Mouse (Mus musculus): ENCODE measurements around the gene Gm17428. TPM values are rescaled to one million over a fixed set of nuclear protein-coding genes. Genes with fewer than 3 reads are reported as not detected.

Gene Gm17428
- polyA plus RNA-seq, 1 experiment from 2014 or later: not detected

DNA sequence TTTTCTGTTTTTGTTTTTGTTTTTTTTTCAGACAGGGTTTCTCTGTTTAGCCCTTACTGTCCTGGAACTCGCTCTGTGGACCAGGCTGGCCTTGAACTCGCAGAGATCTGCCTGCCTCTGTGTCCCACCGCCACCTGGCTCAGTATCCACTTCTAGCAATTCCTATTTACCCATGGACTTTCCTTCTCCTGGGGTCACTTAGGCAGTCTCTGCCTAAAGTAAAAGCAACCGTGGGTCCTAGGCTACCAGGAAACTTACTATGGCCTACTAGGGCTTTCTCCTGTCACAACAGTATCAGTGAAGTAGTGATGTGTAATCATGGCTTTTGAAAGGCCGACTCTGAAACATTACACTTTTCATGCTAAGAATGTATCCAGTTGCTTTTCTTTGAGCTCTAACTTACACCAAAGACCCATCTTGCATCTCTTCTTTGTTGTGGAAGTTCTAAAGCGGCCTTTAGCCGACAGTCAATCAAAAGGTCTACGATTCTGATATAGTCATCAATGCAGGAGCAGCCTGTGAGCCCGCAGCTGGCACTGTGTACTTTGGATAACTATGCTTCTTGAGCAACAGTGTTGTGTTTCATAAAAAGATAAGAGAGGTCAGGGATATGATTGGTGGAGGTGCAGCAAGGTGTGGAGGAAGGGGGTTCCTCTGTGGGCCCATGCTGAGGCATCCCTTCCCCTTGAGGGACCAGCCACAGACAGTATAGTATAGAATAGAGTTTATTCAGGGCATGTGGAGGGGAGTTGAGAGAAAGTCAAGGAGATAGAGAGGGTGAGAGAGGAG lies 30.6 kb downstream of the Gm17428 start:
- no peaks in the 10 kb centered on the region for H3K9me3 ChIP-seq
- no peaks in the 10 kb centered on the region for H3K36me3 ChIP-seq
- 88% methylated on average over 9 of the region's 9 CpGs for WGBS
- no peak overlapping the region for H3K4me3 ChIP-seq
- H3K27me3 ChIP-seq (ENCODE audit: insufficient read depth, poor library complexity, severe bottlenecking): peaks cover 9% of the 10 kb centered on the region; the same call in 1 of the 2 replicates
- peak overlapping the region; percentile 69; the same call in 1 of the 2 replicates for H3K27ac ChIP-seq
- DNase-seq (ENCODE audit: low spot score): no peak
- H3K4me1 ChIP-seq: peaks cover 64% of the 10 kb centered on the region

DNA sequence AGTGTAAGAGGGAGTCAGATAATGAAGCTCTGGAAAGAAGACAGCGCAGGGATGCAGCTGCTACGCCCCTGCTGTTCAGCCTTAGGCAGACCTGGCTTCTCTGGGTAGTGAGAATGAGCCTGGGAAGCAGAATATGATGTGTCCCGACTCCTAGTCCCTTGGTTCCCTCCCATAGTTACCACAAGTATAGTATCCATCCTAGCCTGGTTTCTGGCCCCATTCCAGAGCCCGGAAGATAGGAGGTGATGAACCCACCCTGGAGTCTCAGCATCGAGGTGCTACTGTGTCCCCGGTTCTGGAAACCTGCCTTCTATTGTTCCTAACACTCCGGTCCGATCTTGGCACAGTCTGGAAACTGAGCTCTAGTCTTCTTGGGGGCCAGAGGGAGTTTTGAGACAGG lies 31.7 kb downstream of the Gm17428 start:
- DNase-seq (ENCODE audit: low spot score): no peak
- Histone ChIP-seq H3K9me3 (no peaks in the 10 kb centered on the region), H3K27ac (peak overlapping the region; percentile 69), H3K36me3 (no peaks in the 10 kb centered on the region), H3K27me3 (ENCODE audit: insufficient read depth, poor library complexity, severe bottlenecking) (peaks cover 9% of the 10 kb centered on the region; the same call in 1 of the 2 replicates), H3K4me3 (no peak overlapping the region), H3K4me1 (peaks cover 53% of the 10 kb centered on the region)
- whole genome bisulfite sequencing: 70% methylated on average over 8 of the region's 8 CpGs

- Histone ChIP-seq H3K9me3 (no peaks in the 10 kb centered on the region), H3K27me3 (ENCODE audit: insufficient read depth, poor library complexity, severe bottlenecking) (peaks cover 9% of the 10 kb centered on the region; the same call in 1 of the 2 replicates), H3K4me1 (peaks cover 30% of the 10 kb centered on the region), H3K4me3 (no peak overlapping the region), H3K27ac (no peak overlapping the region), H3K36me3 (no peaks in the 10 kb centered on the region)
- no peak for DNase-seq (ENCODE audit: low spot score)
- WGBS: 60% methylated on average over 4 of the region's 4 CpGs
Observed at GRCm38 (mm10) chr14:55011116-55011515, 34.4 kb downstream of the Gm17428 start.

- H3K27me3 ChIP-seq (ENCODE audit: insufficient read depth, poor library complexity, severe bottlenecking): no peaks in the 10 kb centered on the region
- peaks cover 8% of the 10 kb centered on the region for H3K4me1 ChIP-seq
- WGBS: under 1% methylated on average over 27 of the region's 27 CpGs
- peak overlapping the region; percentile 96 for H3K27ac ChIP-seq
- DNase-seq (ENCODE audit: low spot score): no peak
- H3K4me3 ChIP-seq: peak overlapping the region; percentile 82
- no peaks in the 10 kb centered on the region for H3K9me3 ChIP-seq
- peaks cover 21% of the 10 kb centered on the region for H3K36me3 ChIP-seq
Observed at GRCm38 (mm10) chr14:55014591-55014990, 37.9 kb downstream of the Gm17428 start.

DNA sequence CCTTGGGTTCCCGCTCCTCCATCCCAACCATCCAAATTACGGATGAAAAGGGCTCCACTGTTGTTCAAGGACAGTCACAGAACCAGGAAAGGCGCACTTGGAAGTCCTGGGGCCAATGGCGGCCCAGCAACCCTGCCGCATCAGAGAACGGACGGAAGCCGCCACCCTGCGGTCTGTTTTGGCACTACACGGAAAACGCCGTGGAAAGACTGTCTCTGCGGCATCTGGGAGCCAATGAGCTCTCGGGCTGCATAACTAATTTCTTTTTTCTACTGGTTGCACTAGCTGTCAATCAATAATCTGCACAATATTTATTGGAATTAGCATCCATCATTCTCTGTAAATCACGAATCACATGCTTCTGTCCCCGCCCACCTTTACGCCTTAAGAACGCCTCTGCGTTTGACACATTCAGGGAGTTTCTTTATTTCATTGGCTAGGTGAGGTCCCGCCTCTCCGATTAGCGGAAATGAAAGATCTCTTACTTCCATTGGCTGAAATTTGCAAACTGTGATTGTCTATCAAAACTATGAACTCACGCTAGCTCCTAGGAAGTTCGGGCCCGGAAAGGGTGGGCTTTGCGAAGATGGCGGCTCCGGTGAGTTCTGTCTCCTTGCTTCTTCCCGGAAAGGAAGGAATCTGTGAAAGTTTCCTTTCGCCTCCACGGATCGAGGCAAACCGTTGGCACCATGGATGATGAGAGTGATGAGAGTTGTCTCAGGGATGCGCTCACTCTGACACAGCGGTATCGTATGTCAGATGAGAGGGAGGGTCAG lies 38.4 kb downstream of the Gm17428 start, which contains the start of gene Ngdn:
Gene Ngdn, plus strand, starts transcription at position 464 of the 776 bp plus-strand sequence.
- H3K4me3 ChIP-seq: peak within 1 kb of the TSS; percentile 82
- H3K27me3 ChIP-seq (ENCODE audit: insufficient read depth, poor library complexity, severe bottlenecking): no peaks in the 10 kb centered on the region
- peak; percentile 98 for DNase-seq (ENCODE audit: low spot score)
- no peaks in the 10 kb centered on the region for H3K9me3 ChIP-seq
- H3K27ac ChIP-seq: peak within 1 kb of the TSS; percentile 96
- peaks cover 4% of the 10 kb centered on the region; the same call in 1 of the 2 replicates for H3K4me1 ChIP-seq
- peaks cover 24% of the 10 kb centered on the region for H3K36me3 ChIP-seq
- WGBS: under 1% methylated on average over 36 of the region's 36 CpGs

- WGBS: under 1% methylated on average over 17 of the region's 17 CpGs
- Histone ChIP-seq H3K4me3 (peak overlapping the region; percentile 82), H3K27me3 (ENCODE audit: insufficient read depth, poor library complexity, severe bottlenecking) (no peaks in the 10 kb centered on the region), H3K9me3 (no peaks in the 10 kb centered on the region), H3K27ac (peak overlapping the region; percentile 96), H3K36me3 (peaks cover 29% of the 10 kb centered on the region), H3K4me1 (0 out of 2 replicates have a peak, but pooled peaks cover 4% of the 10 kb centered on the region)
- DNase-seq (ENCODE audit: low spot score): no peak
Observed at GRCm38 (mm10) chr14:55015767-55016111, 39.0 kb downstream of the Gm17428 start.

DNA sequence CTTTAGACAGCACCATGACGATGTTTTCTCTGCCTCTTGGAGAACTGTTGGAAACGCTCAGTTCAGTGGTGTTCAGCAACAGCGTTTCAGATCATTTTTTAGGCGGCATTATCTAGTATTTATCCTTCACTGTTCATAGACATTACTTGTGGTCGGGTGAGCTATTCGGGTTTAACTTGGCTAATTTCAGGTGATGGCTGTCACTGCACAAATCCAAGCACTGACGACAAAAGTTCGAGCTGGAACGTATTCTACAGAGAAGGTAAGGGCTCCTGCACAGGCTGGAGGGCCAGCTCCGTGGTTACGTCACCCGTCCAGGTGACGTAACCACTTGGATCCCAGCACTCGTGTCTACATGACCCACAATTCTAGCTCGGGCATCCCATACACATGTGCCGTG lies 40.1 kb downstream of the Gm17428 start:
- Histone ChIP-seq H3K9me3 (no peaks in the 10 kb centered on the region), H3K4me3 (0 out of 2 replicates have a peak overlapping the region, but pooled peaks have one; percentile 1), H3K4me1 (0 out of 2 replicates have a peak, but pooled peaks cover 4% of the 10 kb centered on the region), H3K36me3 (peaks cover 41% of the 10 kb centered on the region), H3K27ac (no peak overlapping the region), H3K27me3 (ENCODE audit: insufficient read depth, poor library complexity, severe bottlenecking) (no peaks in the 10 kb centered on the region)
- WGBS: 93% methylated on average over 16 of the region's 16 CpGs
- no peak for DNase-seq (ENCODE audit: low spot score)

GRCm38 (mm10) chr14:55020394-55020793 lies 43.7 kb downstream of the Gm17428 start:
- peaks cover 76% of the 10 kb centered on the region for H3K36me3 ChIP-seq

DNA sequence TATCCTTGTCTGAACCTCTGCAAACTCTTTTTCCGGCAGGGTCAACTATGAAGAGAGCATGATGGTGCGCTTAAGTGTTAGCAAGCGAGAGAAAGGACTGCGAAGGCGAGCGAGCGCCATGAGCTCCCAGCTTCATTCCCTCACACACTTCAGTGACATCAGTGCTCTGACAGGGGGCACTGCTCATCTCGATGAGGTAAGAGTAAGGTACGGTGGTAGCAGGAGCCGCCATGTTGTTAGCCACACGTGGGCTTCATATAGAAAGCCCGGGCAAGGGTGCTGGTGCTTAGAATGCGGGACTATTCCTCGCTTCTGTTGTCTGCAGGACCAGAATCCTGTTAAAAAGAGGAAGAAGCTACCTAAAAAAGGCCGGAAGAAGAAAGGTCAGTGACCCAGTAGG lies 46.3 kb downstream of the Gm17428 start:
- WGBS: 87% methylated on average over 15 of the region's 15 CpGs
- H3K9me3 ChIP-seq: no peaks in the 10 kb centered on the region
- no peak for DNase-seq (ENCODE audit: low spot score)

More at GRCm38 (mm10) chr14:55020394-55020793, 43.7 kb downstream of the Gm17428 start:
- Histone ChIP-seq H3K27me3 (ENCODE audit: insufficient read depth, poor library complexity, severe bottlenecking) (no peaks in the 10 kb centered on the region), H3K4me1 (no peaks in the 10 kb centered on the region), H3K9me3 (no peaks in the 10 kb centered on the region), H3K27ac (no peak overlapping the region), H3K4me3 (no peak overlapping the region)
- no peak for DNase-seq (ENCODE audit: low spot score)
- WGBS: 82% methylated on average over 9 of the region's 9 CpGs

DNA sequence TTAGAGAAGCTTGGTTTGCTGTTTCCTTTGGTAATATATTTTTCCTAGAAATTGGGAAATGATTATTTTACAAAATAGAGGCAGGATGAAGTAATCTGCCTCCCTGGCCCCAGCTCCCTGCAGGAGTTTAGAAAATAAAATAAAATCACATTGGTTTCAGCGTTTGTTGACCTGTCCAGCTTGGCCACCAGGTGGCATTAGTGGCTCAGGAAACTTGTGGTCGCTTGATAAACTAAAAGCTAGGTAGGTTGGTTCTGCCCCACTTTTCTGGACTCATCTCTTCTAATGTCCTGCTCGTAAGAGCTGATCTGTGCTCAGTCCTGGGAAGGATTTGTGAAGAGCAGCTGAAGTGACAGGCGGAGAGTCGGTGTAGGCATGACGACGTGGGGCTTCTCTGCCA lies 47.5 kb downstream of the Gm17428 start:
- Histone ChIP-seq H3K36me3 (peaks cover 60% of the 10 kb centered on the region), H3K9me3 (no peaks in the 10 kb centered on the region), H3K27me3 (ENCODE audit: insufficient read depth, poor library complexity, severe bottlenecking) (no peaks in the 10 kb centered on the region), H3K4me1 (peaks cover 20% of the 10 kb centered on the region), H3K4me3 (no peak overlapping the region), H3K27ac (no peak overlapping the region)
- WGBS: 67% methylated on average over 7 of the region's 7 CpGs
- DNase-seq (ENCODE audit: low spot score): no peak

More for the DNA sequence above, 46.3 kb downstream of the Gm17428 start:
- Histone ChIP-seq H3K4me1 (peaks cover 9% of the 10 kb centered on the region), H3K27ac (no peak overlapping the region), H3K27me3 (ENCODE audit: insufficient read depth, poor library complexity, severe bottlenecking) (no peaks in the 10 kb centered on the region), H3K4me3 (no peak overlapping the region), H3K36me3 (peaks cover 65% of the 10 kb centered on the region)

GRCm38 (mm10) chr14:55025527-55025926 lies 48.8 kb downstream of the Gm17428 start:
- no peak for DNase-seq (ENCODE audit: low spot score)
- Histone ChIP-seq H3K4me3 (no peak overlapping the region), H3K27ac (no peak overlapping the region), H3K4me1 (peaks cover 20% of the 10 kb centered on the region), H3K36me3 (peaks cover 49% of the 10 kb centered on the region), H3K27me3 (ENCODE audit: insufficient read depth, poor library complexity, severe bottlenecking) (no peaks in the 10 kb centered on the region), H3K9me3 (no peaks in the 10 kb centered on the region)
- WGBS: 77% methylated on average over 5 of the region's 5 CpGs
